Comparison of ENCODE assay signal across 23 mouse cellular contexts in genomic region chr6:22716864-22717557, GRCm38 (mm10).
DNase-seq lines count a peak whose midpoint lies in the region; ATAC-seq and TF ChIP-seq lines count a peak whose summit lies in the region.
"Had no signal": no experiment of that assay in that cellular context is flagged by ENCODE, and none has a peak within 500 bp of the region (broad histone marks: within the 10 kb centered on the region; RNA-seq: fewer than 3 reads in every experiment).

No protein-coding gene starts in this region.

- 65% methylated on average over 4 of the region's 4 CpGs for WGBS in forebrain, embryonic 15.5 days
- 86% methylated on average over 4 of the region's 4 CpGs for WGBS in forebrain, embryonic 11.5 days

- DNase-seq in forebrain, embryonic 11.5 days (ENCODE audit: low spot score): no peak
- peak; percentile 8 to 14 for DNase-seq in left cerebral cortex, postnatal 36 days (ENCODE audit: low spot score in 2 of 2)
- no peak for DNase-seq in left cerebral cortex, adult 2 months (ENCODE audit: extremely low spot score in 1 of 2, low spot score in 2 of 2)
- peak; percentile 2 to 5 for DNase-seq in right cerebral cortex, postnatal 36 days (ENCODE audit: low spot score in 2 of 2)
- DNase-seq in right cerebral cortex, postnatal 4 days: no peak
- DNase-seq in telencephalon, adult 2 months (ENCODE audit: low read depth, low spot score): peak; percentile 34
- DNase-seq: adrenal gland, postnatal 36 days; cerebellum, adult 2 months; cerebellum, postnatal 25 days; gastrocnemius, postnatal 10 days; heart, postnatal 4 days; kidney, postnatal 36 days; layer of hippocampus, postnatal 36 days; thymus, adult 2 months; thymus, postnatal 4 days had no signal

- peak; percentile 70 for ATAC-seq in forebrain, embryonic 15.5 days (replicated peaks)
- ATAC-seq in forebrain, embryonic 11.5 days (replicated peaks; ENCODE audit: low FRiP score): no peak
- no peak for ATAC-seq in cerebellum, adult (ENCODE audit: insufficient number of reproducible peaks, low FRiP score, low TSS enrichment)
- ATAC-seq: CD4-positive, CD25-positive, alpha-beta regulatory T cell, adult 4 months; intestine, postnatal 0 days; lung, postnatal 0 days had no signal

- peak overlapping the region; percentile 76 for H3K27ac ChIP-seq in forebrain, embryonic 15.5 days (replicated peaks)
- H3K27ac ChIP-seq in forebrain, embryonic 11.5 days (ENCODE audit: low read depth, low read length): no peak overlapping the region
- H3K27ac ChIP-seq in left cerebral cortex, adult 2 months: no peak overlapping the region
- H3K27ac ChIP-seq: embryonic facial prominence, embryonic 13.5 days; heart, embryonic 10.5 days had no signal

- no peak overlapping the region for H3K4me2 ChIP-seq in forebrain, embryonic 15.5 days (replicated peaks)
- H3K4me2 ChIP-seq in forebrain, embryonic 11.5 days (ENCODE audit: low read depth, low read length, severe bottlenecking): no peak overlapping the region
- H3K4me2 ChIP-seq: embryonic facial prominence, embryonic 13.5 days had no signal

- H3K9ac ChIP-seq in forebrain, embryonic 15.5 days (replicated peaks): no peak overlapping the region
- no peak overlapping the region for H3K9ac ChIP-seq in forebrain, embryonic 11.5 days (ENCODE audit: low read length)
- H3K9ac ChIP-seq: embryonic facial prominence, embryonic 13.5 days had no signal

- no peaks in the 10 kb centered on the region for H3K36me3 ChIP-seq in forebrain, embryonic 15.5 days
- H3K36me3 ChIP-seq in forebrain, embryonic 11.5 days (ENCODE audit: control insufficient read depth, insufficient read depth, low read length): no peaks in the 10 kb centered on the region
- H3K36me3 ChIP-seq: embryonic facial prominence, embryonic 13.5 days; heart, embryonic 10.5 days had no signal

- H3K4me1 ChIP-seq in forebrain, embryonic 15.5 days: peaks cover 19% of the 10 kb centered on the region
- no peaks in the 10 kb centered on the region; the same call in 1 of the 2 replicates for H3K4me1 ChIP-seq in forebrain, embryonic 11.5 days (replicated peaks; ENCODE audit: control insufficient read depth, insufficient read depth, low read length)
- H3K4me1 ChIP-seq: embryonic facial prominence, embryonic 13.5 days had no signal

- no peaks in the 10 kb centered on the region for H3K9me3 ChIP-seq in forebrain, embryonic 15.5 days
- H3K9me3 ChIP-seq in forebrain, embryonic 11.5 days (ENCODE audit: control insufficient read depth, low read length): no peaks in the 10 kb centered on the region
- H3K9me3 ChIP-seq: embryonic facial prominence, embryonic 13.5 days; heart, embryonic 10.5 days had no signal

- H3K4me3 ChIP-seq in forebrain, embryonic 15.5 days: no peak overlapping the region
- no peak overlapping the region for H3K4me3 ChIP-seq in forebrain, embryonic 11.5 days (ENCODE audit: low read depth, low read length)
- no peak overlapping the region for H3K4me3 ChIP-seq in left cerebral cortex, adult 2 months
- H3K4me3 ChIP-seq: embryonic facial prominence, embryonic 13.5 days; erythroblast, embryonic 14.5 days; heart, embryonic 10.5 days had no signal

- intact Hi-C loops in left cerebral cortex, postnatal 36 days (cut with DNase I): no loop called here
- intact Hi-C loops in left cerebral cortex, adult 2 months (cut with DNase I): no loop called here

- TF ChIP-seq CTCF in left cerebral cortex, adult 2 months (IDR thresholded peaks at IDR 0.05): no peak

- H3K27me3 ChIP-seq in forebrain, embryonic 15.5 days: no peaks in the 10 kb centered on the region
- H3K27me3 ChIP-seq in forebrain, embryonic 11.5 days (ENCODE audit: control insufficient read depth, insufficient read depth, low read length): no peaks in the 10 kb centered on the region
- H3K27me3 ChIP-seq: embryonic facial prominence, embryonic 13.5 days had no signal

Comparison
In these comparisons a context has a peak if more than half of its experiments do, and no peak if none do; other contexts are left out.
1. DNase-seq: peak in left cerebral cortex, postnatal 36 days (2 of 2), right cerebral cortex, postnatal 36 days (2 of 2) and telencephalon, adult 2 months (single experiment); none in forebrain, embryonic 11.5 days (single experiment), left cerebral cortex, adult 2 months (0 of 2) and right cerebral cortex, postnatal 4 days (single experiment).